Mouse (Mus musculus) ES-CJ7 (cell line): ENCODE measurements at regions not wholly inside any gene's neighbourhood (a gene's known extent, or its start where the extent isn't known, plus 50 kb on each side); places are given as distances from the start of the nearest gene placed in this dataset.
A peak's percentile ranks its signal among the peaks of the same experiment; 100 is the strongest.

ENCODE experiments used
- DNase-seq: peaks from one replicate; pipeline ENCODE4 v3.0.0; 2011; ENCODE audit warnings: low read depth, low spot score

GRCm38 (mm10) chr14:62058100-62058499 lies 234.3 kb upstream of the Rnaseh2b start:
- DNase-seq: no peak

GRCm38 (mm10) chr14:62071140-62071539 lies 221.2 kb upstream of the Rnaseh2b start:
- no peak for DNase-seq

- DNase-seq: no peak
These were observed 208.3 kb upstream of the Rnaseh2b start for GRCm38 (mm10) chr14:62084047-62084446.

- no peak for DNase-seq
These were observed 204.2 kb upstream of the Rnaseh2b start for GRCm38 (mm10) chr14:62088174-62088573.

- DNase-seq: no peak
These were observed 174.9 kb upstream of the Rnaseh2b start for GRCm38 (mm10) chr14:62117532-62117931.

GRCm38 (mm10) chr14:62118542-62118953 lies 173.8 kb upstream of the Rnaseh2b start:
- no peak for DNase-seq

GRCm38 (mm10) chr14:62128918-62129317 lies 163.5 kb upstream of the Rnaseh2b start:
- DNase-seq: no peak

GRCm38 (mm10) chr14:62132353-62132816 lies 160.0 kb upstream of the Rnaseh2b start:
- DNase-seq: peak; percentile 6

GRCm38 (mm10) chr14:62137981-62138380 lies 154.4 kb upstream of the Rnaseh2b start:
- no peak for DNase-seq

GRCm38 (mm10) chr14:62144385-62145030 lies 147.9 kb upstream of the Rnaseh2b start:
- DNase-seq: no peak

GRCm38 (mm10) chr14:62157038-62157716 lies 135.2 kb upstream of the Rnaseh2b start:
- no peak for DNase-seq

GRCm38 (mm10) chr14:62159690-62160089 lies 132.7 kb upstream of the Rnaseh2b start:
- no peak for DNase-seq

GRCm38 (mm10) chr14:62163120-62163796 lies 129.1 kb upstream of the Rnaseh2b start:
- no peak for DNase-seq

GRCm38 (mm10) chr14:62164918-62165317 lies 127.5 kb upstream of the Rnaseh2b start:
- no peak for DNase-seq

GRCm38 (mm10) chr14:62166006-62166405 lies 126.4 kb upstream of the Rnaseh2b start:
- no peak for DNase-seq

- DNase-seq: no peak
These were observed 125.8 kb upstream of the Rnaseh2b start for GRCm38 (mm10) chr14:62166596-62166995.

- no peak for DNase-seq
These were observed 125.3 kb upstream of the Rnaseh2b start for GRCm38 (mm10) chr14:62167090-62167489.

- DNase-seq: no peak
These were observed 123.7 kb upstream of the Rnaseh2b start for GRCm38 (mm10) chr14:62168711-62169110.

- DNase-seq: no peak
These were observed 122.0 kb upstream of the Rnaseh2b start for GRCm38 (mm10) chr14:62170385-62170784.

- no peak for DNase-seq
These were observed 120.9 kb upstream of the Rnaseh2b start for GRCm38 (mm10) chr14:62171256-62172047.

GRCm38 (mm10) chr14:62173835-62174530 lies 118.4 kb upstream of the Rnaseh2b start:
- DNase-seq: no peak
